Comparison of ENCODE assay signal across 26 mouse cellular contexts in the genomic region with DNA sequence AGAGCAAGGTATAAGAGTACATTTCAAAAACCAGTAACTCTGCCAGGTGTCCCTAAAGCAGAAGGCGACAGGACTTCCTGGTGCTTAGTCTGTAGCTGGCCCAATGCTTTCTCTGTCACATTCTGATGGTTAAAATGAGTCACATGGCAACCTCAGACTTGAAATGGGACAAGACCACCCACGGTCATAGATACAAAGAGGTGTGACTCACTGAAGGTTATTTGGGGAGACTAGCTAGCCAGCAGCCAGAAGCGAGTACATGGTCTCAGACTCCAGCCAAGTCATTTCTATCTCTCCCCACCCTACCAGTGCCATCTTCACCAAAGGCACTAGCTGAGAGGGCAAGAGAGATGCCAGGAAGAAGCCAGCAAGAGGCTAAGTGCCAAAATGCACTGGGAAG. TPM values are rescaled to one million over a fixed set of nuclear protein-coding genes. Genes with fewer than 3 reads are reported as not detected.
DNase-seq lines count a peak whose midpoint lies in the region; ATAC-seq and TF ChIP-seq lines count a peak whose summit lies in the region.
"Had no signal": no experiment of that assay in that cellular context is flagged by ENCODE, and none has a peak within 500 bp of the region (broad histone marks: within the 10 kb centered on the region; RNA-seq: fewer than 3 reads in every experiment).

No protein-coding gene starts in this region.

- H3K9me3 ChIP-seq in kidney, postnatal 0 days (replicated peaks; ENCODE audit: low read length), result no peaks in the 10 kb centered on the region
- H3K9me3 ChIP-seq: embryonic facial prominence, embryonic 13.5 days; forebrain, embryonic 12.5 days; hindbrain, embryonic 15.5 days; liver, embryonic 13.5 days; midbrain, embryonic 12.5 days had no signal

- no peak for TF ChIP-seq CTCF in kidney, postnatal 0 days (IDR thresholded peaks at IDR 0.05; ENCODE audit: low read depth)

- WGBS in kidney, postnatal 0 days, result 82% methylated on average over 3 of the region's 3 CpGs

- H3K36me3 ChIP-seq in kidney, postnatal 0 days (ENCODE audit: insufficient read depth, low read length), result no peaks in the 10 kb centered on the region
- H3K36me3 ChIP-seq: embryonic facial prominence, embryonic 13.5 days; forebrain, embryonic 12.5 days; hindbrain, embryonic 15.5 days; liver, embryonic 13.5 days; midbrain, embryonic 12.5 days had no signal

- 0 out of 2 replicates have a peak, but pooled peaks cover 6% of the 10 kb centered on the region for H3K4me1 ChIP-seq in kidney, postnatal 0 days (replicated peaks; ENCODE audit: insufficient read depth, low read length)
- H3K4me1 ChIP-seq: embryonic facial prominence, embryonic 13.5 days; forebrain, embryonic 12.5 days; hindbrain, embryonic 15.5 days; liver, embryonic 13.5 days; midbrain, embryonic 12.5 days had no signal

- H3K4me3 ChIP-seq in kidney, postnatal 0 days (replicated peaks; ENCODE audit: low read depth, low read length), result no peak overlapping the region
- H3K4me3 ChIP-seq: embryonic facial prominence, embryonic 13.5 days; erythroblast, embryonic 14.5 days; forebrain, embryonic 12.5 days; hindbrain, embryonic 15.5 days; left cerebral cortex, adult 2 months; liver, embryonic 13.5 days; midbrain, embryonic 12.5 days had no signal

- peak overlapping the region; percentile 20 for H3K27ac ChIP-seq in kidney, postnatal 0 days
- H3K27ac ChIP-seq: embryonic facial prominence, embryonic 13.5 days; forebrain, embryonic 12.5 days; hindbrain, embryonic 15.5 days; left cerebral cortex, adult 2 months; liver, embryonic 13.5 days; midbrain, embryonic 12.5 days had no signal

- H3K9ac ChIP-seq in kidney, postnatal 0 days (ENCODE audit: low read depth, low read length), result no peak overlapping the region
- H3K9ac ChIP-seq: embryonic facial prominence, embryonic 13.5 days; forebrain, embryonic 12.5 days; hindbrain, embryonic 15.5 days; liver, embryonic 13.5 days; midbrain, embryonic 12.5 days had no signal

- DNase-seq in frontal cortex, postnatal 25 days (ENCODE audit: low spot score in 2 of 2), result no peak
- no peak for DNase-seq in kidney, postnatal 0 days (ENCODE audit: low spot score)
- DNase-seq in kidney, postnatal 4 days, result no peak
- DNase-seq in brain, adult 2 months (ENCODE audit: low read depth, low spot score), result peak; percentile 64
- DNase-seq in telencephalon, adult 2 months (ENCODE audit: low read depth, low spot score), result peak; percentile 18
- no peak for DNase-seq in lung, postnatal 25 days (ENCODE audit: low spot score)
- DNase-seq: adrenal gland, postnatal 25 days; embryo, embryonic 11 days; gastrocnemius, postnatal 36 days; kidney, adult 8-10 months; layer of hippocampus, adult 9-11 months; liver, embryonic 13.5 days; lung, adult 2 months; lung, postnatal 14 days; right cerebral cortex, postnatal 25 days; thymus, adult 18-20 months; thymus, postnatal 36 days had no signal

- no peaks in the 10 kb centered on the region for H3K27me3 ChIP-seq in kidney, postnatal 0 days (ENCODE audit: insufficient read depth, low read length)
- H3K27me3 ChIP-seq: embryonic facial prominence, embryonic 13.5 days; forebrain, embryonic 12.5 days; hindbrain, embryonic 15.5 days; liver, embryonic 13.5 days; midbrain, embryonic 12.5 days had no signal

- no peak overlapping the region for H3K4me2 ChIP-seq in kidney, postnatal 0 days (ENCODE audit: low read length)
- H3K4me2 ChIP-seq: embryonic facial prominence, embryonic 13.5 days; forebrain, embryonic 12.5 days; heart, embryonic 11.5 days; hindbrain, embryonic 15.5 days; liver, embryonic 13.5 days; midbrain, embryonic 12.5 days had no signal

- ATAC-seq in frontal cortex, adult (ENCODE audit: low TSS enrichment), result peak; percentile 45; the same call in 1 of the 2 replicates
- no peak for ATAC-seq in kidney, postnatal 0 days (replicated peaks; ENCODE audit: low FRiP score, low read depth)

RNA-seq across cellular contexts. Expression of gene Cav3, which starts 6.1 kb away (rescaled TPM):
- 2.0 and 2.6 TPM in 2 replicates for polyA plus RNA-seq in kidney, postnatal 0 days (2015; fragmentation: Nextera tagmentation; extraction: Ambion mirVana)
- polyA plus RNA-seq: erythroblast, embryonic 14.5 days; midbrain, embryonic 12.5 days; stomach, embryonic 14.5 days had no signal

RNA-seq across cellular contexts. Expression of gene Oxtr, which starts 24.3 kb away (rescaled TPM):
- 4.1 and 4.6 TPM in 2 replicates for polyA plus RNA-seq in kidney, postnatal 0 days (2015; fragmentation: Nextera tagmentation; extraction: Ambion mirVana)
- polyA plus RNA-seq: erythroblast, embryonic 14.5 days; liver, embryonic 13.5 days had no signal

Comparison
In these comparisons a context has a peak if more than half of its experiments do, and no peak if none do; other contexts are left out.
1. DNase-seq: peak in brain, adult 2 months (single experiment) and telencephalon, adult 2 months (single experiment); none in frontal cortex, postnatal 25 days (0 of 2), kidney, postnatal 0 days (single experiment), kidney, postnatal 4 days (0 of 2) and lung, postnatal 25 days (single experiment).